Mouse (Mus musculus): Measurements from ENCODE around the gene Pak1.

The Pak1 gene

GRCm38 (mm10) chr7:97749207-97750190, 38.8 kb upstream of the Pak1 start:
- Histone ChIP-seq H3K27me3 (ENCODE audit: insufficient read depth, low read length) (no peaks in the 10 kb centered on the region), H3K36me3 (ENCODE audit: insufficient read depth, low read length) (no peaks in the 10 kb centered on the region), H3K9me3 (ENCODE audit: low read length) (no peaks in the 10 kb centered on the region), H3K4me1 (replicated peaks; ENCODE audit: low read depth, low read length) (peaks cover 29% of the 10 kb centered on the region), H3K4me3 (replicated peaks; ENCODE audit: low read length) (peak overlapping the region; percentile 37)
- TF ChIP-seq CTCF (conservative IDR thresholded peaks at IDR 0.05; ENCODE audit: low read length): no peak
- TF ChIP-seq NANOG (IDR thresholded peaks at IDR 0.05; ENCODE audit: borderline replicate concordance, low read length): no peak
- TF ChIP-seq POU5F1 (IDR thresholded peaks at IDR 0.05; ENCODE audit: borderline replicate concordance, low read length): no peak

GRCm38 (mm10) chr7:97756967-97757881, 31.1 kb upstream of the Pak1 start:
- H3K36me3 ChIP-seq (ENCODE audit: insufficient read depth, low read length): no peaks in the 10 kb centered on the region
- peak; percentile 36; the same call in 1 of the 2 replicates for TF ChIP-seq NANOG (IDR thresholded peaks at IDR 0.05; ENCODE audit: borderline replicate concordance, low read length)
- TF ChIP-seq CTCF (conservative IDR thresholded peaks at IDR 0.05; ENCODE audit: low read length): no peak
- TF ChIP-seq POU5F1 (IDR thresholded peaks at IDR 0.05; ENCODE audit: borderline replicate concordance, low read length): no peak
- peak overlapping the region; percentile 48 for H3K4me3 ChIP-seq (replicated peaks; ENCODE audit: low read length)
- H3K9me3 ChIP-seq (ENCODE audit: low read length): no peaks in the 10 kb centered on the region
- no peaks in the 10 kb centered on the region for H3K27me3 ChIP-seq (ENCODE audit: insufficient read depth, low read length)
- H3K4me1 ChIP-seq (replicated peaks; ENCODE audit: low read depth, low read length): peaks cover 45% of the 10 kb centered on the region

GRCm38 (mm10) chr7:97764591-97764990, 23.8 kb upstream of the Pak1 start:
- Histone ChIP-seq H3K9me3 (ENCODE audit: low read length) (peaks cover 2% of the 10 kb centered on the region; the same call in 1 of the 2 replicates), H3K36me3 (ENCODE audit: insufficient read depth, low read length) (no peaks in the 10 kb centered on the region), H3K27me3 (ENCODE audit: insufficient read depth, low read length) (no peaks in the 10 kb centered on the region), H3K4me3 (replicated peaks; ENCODE audit: low read length) (no peak overlapping the region), H3K4me1 (replicated peaks; ENCODE audit: low read depth, low read length) (peaks cover 21% of the 10 kb centered on the region)
- TF ChIP-seq CTCF (conservative IDR thresholded peaks at IDR 0.05; ENCODE audit: low read length): no peak
- TF ChIP-seq POU5F1 (IDR thresholded peaks at IDR 0.05; ENCODE audit: borderline replicate concordance, low read length): no peak
- no peak for TF ChIP-seq NANOG (IDR thresholded peaks at IDR 0.05; ENCODE audit: borderline replicate concordance, low read length)

- no peaks in the 10 kb centered on the region for H3K27me3 ChIP-seq (ENCODE audit: insufficient read depth, low read length)
- H3K36me3 ChIP-seq (ENCODE audit: insufficient read depth, low read length): no peaks in the 10 kb centered on the region
- H3K9me3 ChIP-seq (ENCODE audit: low read length): peaks cover 2% of the 10 kb centered on the region; the same call in 1 of the 2 replicates
- TF ChIP-seq NANOG (IDR thresholded peaks at IDR 0.05; ENCODE audit: borderline replicate concordance, low read length): no peak
- TF ChIP-seq CTCF (conservative IDR thresholded peaks at IDR 0.05; ENCODE audit: low read length): no peak
- TF ChIP-seq POU5F1 (IDR thresholded peaks at IDR 0.05; ENCODE audit: borderline replicate concordance, low read length): no peak
- H3K4me1 ChIP-seq (replicated peaks; ENCODE audit: low read depth, low read length): peaks cover 21% of the 10 kb centered on the region
- no peak overlapping the region for H3K4me3 ChIP-seq (replicated peaks; ENCODE audit: low read length)
Measured at GRCm38 (mm10) chr7:97765181-97765962, 23.0 kb upstream of the Pak1 start.

- no peak for TF ChIP-seq NANOG (IDR thresholded peaks at IDR 0.05; ENCODE audit: borderline replicate concordance, low read length)
- TF ChIP-seq POU5F1 (IDR thresholded peaks at IDR 0.05; ENCODE audit: borderline replicate concordance, low read length): no peak
- no peak for TF ChIP-seq CTCF (conservative IDR thresholded peaks at IDR 0.05; ENCODE audit: low read length)
Measured at GRCm38 (mm10) chr7:97765963-97766347, 22.4 kb upstream of the Pak1 start.

GRCm38 (mm10) chr7:97766406-97767166, 21.8 kb upstream of the Pak1 start:
- TF ChIP-seq POU5F1 (IDR thresholded peaks at IDR 0.05; ENCODE audit: borderline replicate concordance, low read length): no peak
- no peak for TF ChIP-seq NANOG (IDR thresholded peaks at IDR 0.05; ENCODE audit: borderline replicate concordance, low read length)
- no peak for TF ChIP-seq CTCF (conservative IDR thresholded peaks at IDR 0.05; ENCODE audit: low read length)

More at GRCm38 (mm10) chr7:97765963-97766347, 22.4 kb upstream of the Pak1 start:
- Histone ChIP-seq H3K4me3 (replicated peaks; ENCODE audit: low read length) (no peak overlapping the region), H3K4me1 (replicated peaks; ENCODE audit: low read depth, low read length) (peaks cover 21% of the 10 kb centered on the region), H3K27me3 (ENCODE audit: insufficient read depth, low read length) (no peaks in the 10 kb centered on the region), H3K36me3 (ENCODE audit: insufficient read depth, low read length) (no peaks in the 10 kb centered on the region), H3K9me3 (ENCODE audit: low read length) (peaks cover 2% of the 10 kb centered on the region; the same call in 1 of the 2 replicates)

GRCm38 (mm10) chr7:97767841-97768240, 20.5 kb upstream of the Pak1 start:
- Histone ChIP-seq H3K4me1 (replicated peaks; ENCODE audit: low read depth, low read length) (peaks cover 21% of the 10 kb centered on the region), H3K36me3 (ENCODE audit: insufficient read depth, low read length) (no peaks in the 10 kb centered on the region), H3K27me3 (ENCODE audit: insufficient read depth, low read length) (no peaks in the 10 kb centered on the region), H3K9me3 (ENCODE audit: low read length) (peaks cover 2% of the 10 kb centered on the region; the same call in 1 of the 2 replicates), H3K4me3 (replicated peaks; ENCODE audit: low read length) (no peak overlapping the region)
- no peak for TF ChIP-seq CTCF (conservative IDR thresholded peaks at IDR 0.05; ENCODE audit: low read length)
- no peak for TF ChIP-seq POU5F1 (IDR thresholded peaks at IDR 0.05; ENCODE audit: borderline replicate concordance, low read length)
- TF ChIP-seq NANOG (IDR thresholded peaks at IDR 0.05; ENCODE audit: borderline replicate concordance, low read length): no peak

More at GRCm38 (mm10) chr7:97766406-97767166, 21.8 kb upstream of the Pak1 start:
- Histone ChIP-seq H3K36me3 (ENCODE audit: insufficient read depth, low read length) (no peaks in the 10 kb centered on the region), H3K27me3 (ENCODE audit: insufficient read depth, low read length) (no peaks in the 10 kb centered on the region), H3K4me1 (replicated peaks; ENCODE audit: low read depth, low read length) (peaks cover 21% of the 10 kb centered on the region), H3K9me3 (ENCODE audit: low read length) (peaks cover 2% of the 10 kb centered on the region; the same call in 1 of the 2 replicates), H3K4me3 (replicated peaks; ENCODE audit: low read length) (no peak overlapping the region)

Data from E14TG2a.4 (cell line).